Mouse (Mus musculus) ES-Bruce4 (cell line): Measurements from ENCODE around the gene Mgat3. TPM values are rescaled to one million over a fixed set of nuclear protein-coding genes. Genes with fewer than 3 reads are reported as not detected.
A peak's percentile ranks its signal among the peaks of the same experiment; 100 is the strongest.

Experiments
- H3K27ac ChIP-seq: 2 replicates; pipeline ENCODE4 v1.5.1; 2012; ENCODE audit warnings: low read length, inconsistent platforms; ENCODE audit not compliant: insufficient read depth
- H3K27me3 ChIP-seq: 2 replicates; pipeline ENCODE4 v1.6.1; 2012; ENCODE audit warnings: mild to moderate bottlenecking, low read length, inconsistent platforms; ENCODE audit not compliant: control insufficient read depth, poor library complexity, insufficient read depth, severe bottlenecking
- H3K36me3 ChIP-seq: 2 replicates; pipeline ENCODE4 v1.6.1; 2012; ENCODE audit warnings: inconsistent platforms, mild to moderate bottlenecking, low read length, moderate library complexity; ENCODE audit not compliant: control insufficient read depth, poor library complexity, insufficient read depth, severe bottlenecking
- H3K4me1 ChIP-seq: one replicate; pipeline ENCODE4 v1.8.1; 2011; ENCODE audit warnings: low read length; ENCODE audit not compliant: control insufficient read depth, insufficient read depth
- H3K4me3 ChIP-seq: 2 replicates; pipeline ENCODE4 v1.5.1; 2011; ENCODE audit warnings: low read depth, mild to moderate bottlenecking, low read length
- H3K9ac ChIP-seq: 2 replicates; pipeline ENCODE4 v1.6.1; 2012; ENCODE audit warnings: low read depth, mild to moderate bottlenecking, inconsistent platforms; ENCODE audit not compliant: poor library complexity, severe bottlenecking
- H3K9me3 ChIP-seq: replicated peaks from 2 replicates; pipeline ENCODE4 v1.6.1; 2012; ENCODE audit warnings: mild to moderate bottlenecking, low read length, inconsistent platforms; ENCODE audit not compliant: control insufficient read depth, poor library complexity, insufficient read depth, severe bottlenecking
- CTCF ChIP-seq: IDR thresholded peaks from one replicate; pipeline ENCODE4 v1.8.1; 2011; ENCODE audit warnings: low read depth, low read length
- EP300 ChIP-seq: IDR thresholded peaks from 2 replicates; pipeline ENCODE4 v1.6.1; 2011; ENCODE audit warnings: low read depth, low read length; ENCODE audit not compliant: insufficient read depth
- POLR2A ChIP-seq: IDR thresholded peaks from one replicate; pipeline ENCODE4 v1.8.1; 2011; ENCODE audit warnings: low read length; ENCODE audit not compliant: insufficient read depth
- polyA plus RNA-seq: library from polyadenylated mRNA; stranded (reverse); fragments of >200 nt; gene quantifications from 2 replicates; pipeline ENCODE4 v1.2.4, GENCODE M21; 2011; ENCODE audit warnings: low read depth; ENCODE audit not compliant: missing spikeins, insufficient read depth, insufficient read length

Gene Mgat3
- polyA plus RNA-seq, 1 experiment, result 6.2 TPM

DNA sequence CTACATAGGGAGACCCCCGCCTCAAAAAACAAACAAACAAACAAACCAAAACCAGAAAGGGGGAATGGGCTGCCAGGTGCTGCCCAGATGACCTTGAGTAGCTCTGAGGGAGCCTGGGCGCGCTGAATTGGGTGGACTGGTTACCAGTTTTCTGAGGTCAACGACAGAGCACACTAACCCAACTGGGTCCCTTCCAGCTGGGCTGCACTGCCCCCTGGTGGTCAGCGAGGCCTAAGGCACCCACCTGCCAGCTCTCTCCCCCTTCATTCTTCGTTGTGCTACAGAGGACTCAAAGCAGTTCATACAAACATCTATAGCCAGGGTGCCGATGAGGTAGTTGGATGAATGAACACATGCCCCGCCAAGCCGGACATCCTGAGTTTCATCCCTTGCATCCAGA is 51.7 kb downstream of the Mgat3 start:
- H3K27me3 ChIP-seq, result no peaks in the 10 kb centered on the region
- TF ChIP-seq CTCF (peak; percentile 97), POLR2A (no peak)
- H3K36me3 ChIP-seq, result no peaks in the 10 kb centered on the region
- H3K4me1 ChIP-seq, result peaks cover 6% of the 10 kb centered on the region
- H3K4me3 ChIP-seq, result no peak overlapping the region
- H3K9ac ChIP-seq, result no peak overlapping the region
- no peak overlapping the region for H3K27ac ChIP-seq
- H3K9me3 ChIP-seq, result no peaks in the 10 kb centered on the region

DNA sequence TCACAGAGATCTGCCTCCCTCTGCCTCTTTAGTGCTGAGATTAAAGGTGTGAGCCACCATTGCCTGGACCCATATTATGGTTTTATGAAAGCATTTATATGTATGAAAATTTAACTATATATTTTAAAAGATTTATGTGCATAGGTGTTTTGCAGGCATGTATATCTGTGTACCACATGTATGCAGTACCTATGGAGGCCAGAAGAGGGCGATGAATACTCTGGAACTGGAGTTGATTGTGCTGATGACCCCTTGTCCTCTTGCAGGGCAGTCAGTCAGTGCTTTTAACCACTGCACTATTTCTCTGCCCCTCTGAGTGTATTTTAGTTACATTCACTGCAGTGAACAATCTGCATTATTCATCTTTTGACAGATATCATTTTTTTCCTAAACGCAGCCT is 52.3 kb downstream of the Mgat3 start:
- Histone ChIP-seq H3K27ac (no peak overlapping the region), H3K9ac (no peak overlapping the region), H3K4me1 (peaks cover 6% of the 10 kb centered on the region), H3K27me3 (no peaks in the 10 kb centered on the region), H3K9me3 (no peaks in the 10 kb centered on the region), H3K4me3 (no peak overlapping the region), H3K36me3 (no peaks in the 10 kb centered on the region)
- TF ChIP-seq POLR2A, result no peak
- peak; percentile 11 for TF ChIP-seq CTCF
- no peak for TF ChIP-seq EP300

DNA sequence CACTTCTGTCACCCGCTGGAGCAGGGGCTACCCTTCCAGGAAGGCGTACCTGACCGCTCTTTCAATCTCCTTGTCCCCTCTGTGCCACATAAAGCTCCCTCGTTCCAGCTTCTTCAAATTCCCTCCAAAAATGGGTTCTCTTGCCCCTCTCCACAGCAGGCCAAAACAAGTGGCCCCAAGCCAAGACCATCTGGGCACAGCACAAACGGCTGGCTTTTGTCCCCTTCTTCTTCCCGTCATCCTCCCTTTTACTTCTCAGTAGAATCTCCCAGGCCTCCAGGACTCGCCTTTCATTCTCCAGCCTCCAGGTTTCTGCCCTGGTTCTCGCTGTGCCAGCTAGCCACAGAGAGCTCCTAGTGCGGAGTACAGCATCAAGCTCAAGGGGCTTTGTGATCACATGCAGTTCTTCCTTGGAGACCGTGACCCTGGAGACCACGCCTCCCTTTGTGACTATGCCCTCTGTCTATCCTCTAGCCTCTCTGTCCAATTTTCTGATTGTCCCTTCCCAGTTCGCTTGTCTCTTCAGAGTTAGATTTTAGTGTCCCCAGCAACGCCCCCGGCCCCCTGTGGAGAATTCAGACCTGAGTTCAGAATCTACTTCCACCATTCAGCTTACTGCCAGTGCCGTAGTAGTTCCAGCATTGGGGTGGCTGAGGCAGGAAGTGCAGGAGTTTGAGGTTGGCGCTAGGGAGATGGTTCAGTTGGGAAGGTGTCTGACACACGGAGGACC is 54.7 kb downstream of the Mgat3 start:
- no peak for TF ChIP-seq CTCF
- TF ChIP-seq EP300, result no peak
- TF ChIP-seq POLR2A, result peak; percentile 15
- no peaks in the 10 kb centered on the region for H3K9me3 ChIP-seq
- no peaks in the 10 kb centered on the region for H3K27me3 ChIP-seq
- peak overlapping the region; percentile 51 for H3K4me3 ChIP-seq
- H3K4me1 ChIP-seq, result peaks cover 8% of the 10 kb centered on the region
- H3K9ac ChIP-seq, result peak overlapping the region; percentile 21
- no peaks in the 10 kb centered on the region for H3K36me3 ChIP-seq
- no peak overlapping the region for H3K27ac ChIP-seq

DNA sequence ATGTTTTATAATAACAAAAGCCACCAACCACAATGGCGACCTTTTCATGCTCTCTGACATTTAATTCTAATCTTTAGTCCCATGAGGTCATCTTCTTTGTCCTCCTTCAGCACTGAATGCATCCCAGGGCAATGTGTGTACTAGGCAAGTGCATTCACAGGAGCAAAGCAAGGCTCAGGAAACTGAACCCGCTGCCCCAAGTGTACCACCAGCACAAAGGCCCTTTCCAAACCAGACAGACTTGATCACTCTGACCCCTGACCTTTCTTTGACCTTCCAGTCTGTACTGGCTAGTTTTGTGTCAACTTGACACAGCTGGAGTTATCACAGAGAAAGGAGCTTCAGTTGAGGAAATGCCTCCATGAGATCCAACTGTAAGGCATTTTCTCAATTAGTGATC is 58.8 kb downstream of the Mgat3 start:
- Histone ChIP-seq H3K36me3 (peaks cover 21% of the 10 kb centered on the region), H3K27me3 (no peaks in the 10 kb centered on the region), H3K9ac (no peak overlapping the region), H3K4me3 (no peak overlapping the region), H3K4me1 (peaks cover 8% of the 10 kb centered on the region), H3K9me3 (no peaks in the 10 kb centered on the region), H3K27ac (peak overlapping the region; percentile 69)
- no peak for TF ChIP-seq POLR2A
- no peak for TF ChIP-seq CTCF
- TF ChIP-seq EP300, result no peak

DNA sequence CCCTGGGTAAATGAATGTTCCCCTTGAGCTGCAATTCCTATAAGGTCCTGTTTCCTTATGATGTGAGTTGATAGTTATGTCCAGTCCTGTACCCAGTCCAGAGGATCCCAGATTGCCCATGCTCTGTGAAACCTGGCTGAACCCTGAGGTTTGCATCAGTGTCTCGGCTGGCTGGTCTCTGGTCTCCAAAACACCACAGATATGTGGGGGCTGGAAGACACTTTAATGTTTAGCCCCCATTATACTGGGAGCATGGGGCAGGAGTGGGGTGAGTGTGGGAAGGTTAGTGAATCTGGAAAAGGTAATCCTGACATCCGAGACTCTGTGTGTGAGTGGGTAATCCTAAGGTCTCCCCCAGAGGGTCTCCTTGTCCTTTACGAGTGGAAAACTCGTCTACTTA is 59.5 kb downstream of the Mgat3 start:
- TF ChIP-seq CTCF (no peak), EP300 (no peak), POLR2A (no peak)
- no peaks in the 10 kb centered on the region for H3K9me3 ChIP-seq

DNA sequence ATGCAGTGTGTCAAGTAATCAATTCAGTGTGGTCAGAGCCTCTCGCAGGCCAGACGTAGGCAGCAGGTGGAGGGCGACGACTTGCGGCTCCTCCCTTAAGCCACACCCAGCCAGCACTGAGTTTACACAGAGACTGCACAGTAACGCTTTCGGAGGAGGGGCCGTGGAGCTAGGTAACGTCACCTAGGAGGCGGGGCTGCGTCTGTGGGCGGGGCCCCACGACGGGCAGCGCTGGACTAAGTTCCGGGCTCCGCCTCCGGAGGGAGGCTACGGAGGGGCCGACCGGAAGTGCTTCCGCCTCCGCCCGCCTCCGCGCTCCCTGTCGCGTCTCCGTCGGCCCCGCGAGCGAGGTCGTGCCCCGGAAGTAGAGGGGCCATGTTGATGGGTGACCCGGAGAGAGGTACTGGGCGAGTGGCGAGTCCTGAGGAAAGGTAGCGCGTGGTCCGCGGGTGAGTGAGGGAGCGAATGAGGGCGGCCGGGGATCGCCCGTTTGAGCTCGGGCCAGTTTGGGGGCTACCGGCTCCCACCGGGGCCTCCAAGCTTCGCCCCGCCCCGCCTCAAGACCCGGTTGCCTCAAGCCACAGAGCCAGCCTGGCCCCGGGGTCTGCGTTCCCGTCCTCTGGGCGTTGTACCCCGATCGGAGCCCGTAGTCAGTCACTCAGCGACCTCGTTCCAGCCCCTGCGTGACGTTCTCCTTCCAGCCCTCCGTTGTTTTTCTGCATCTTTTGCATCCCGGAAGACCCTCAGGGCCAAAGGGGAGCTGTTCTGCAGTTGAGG is 60.4 kb downstream of the Mgat3 start, which contains the start of gene Mief1:
TSS of gene Mief1 (plus strand) at position 286 of the 777 bp plus-strand sequence.
- Histone ChIP-seq H3K36me3 (peaks cover 36% of the 10 kb centered on the region), H3K4me1 (peaks cover 8% of the 10 kb centered on the region), H3K4me3 (peak within 1 kb of the TSS; percentile 97), H3K9me3 (no peaks in the 10 kb centered on the region), H3K9ac (peak within 1 kb of the TSS; percentile 84), H3K27ac (peak within 1 kb of the TSS; percentile 73), H3K27me3 (no peaks in the 10 kb centered on the region)
- TF ChIP-seq POLR2A (peak; percentile 35), CTCF (peak; percentile 15), EP300 (0 out of 2 replicates have a peak, but pooled peaks have one; percentile 30)

More for the DNA sequence above, 59.5 kb downstream of the Mgat3 start:
- Histone ChIP-seq H3K4me3 (no peak overlapping the region), H3K36me3 (peaks cover 28% of the 10 kb centered on the region), H3K27me3 (no peaks in the 10 kb centered on the region), H3K4me1 (peaks cover 8% of the 10 kb centered on the region), H3K27ac (peak overlapping the region; percentile 73), H3K9ac (peak overlapping the region; percentile 28; the same call in 1 of the 2 replicates)
